Mouse (Mus musculus): ENCODE results near the gene Gpat2.

The Gpat2 gene

GRCm38 (mm10) chr2:127424977-127425376, at the start of gene Gpat2:
TSS of gene Gpat2 (plus strand) at chr2:127425199.
- DNase-seq (ENCODE audit: low spot score in 2 of 2), result no peak

- DNase-seq (ENCODE audit: low spot score in 2 of 2), result no peak
Observed at GRCm38 (mm10) chr2:127375759-127376341, 49.1 kb upstream of the Gpat2 start.

- DNase-seq (ENCODE audit: low spot score in 2 of 2), result no peak
Observed at GRCm38 (mm10) chr2:127376423-127377051, 48.5 kb upstream of the Gpat2 start.

- no peak for DNase-seq (ENCODE audit: low spot score in 2 of 2)
Observed at GRCm38 (mm10) chr2:127377942-127378610, 46.9 kb upstream of the Gpat2 start.

GRCm38 (mm10) chr2:127378611-127378990, 46.4 kb upstream of the Gpat2 start:
- no peak for DNase-seq (ENCODE audit: low spot score in 2 of 2)

GRCm38 (mm10) chr2:127379250-127379649, 45.7 kb upstream of the Gpat2 start:
- no peak for DNase-seq (ENCODE audit: low spot score in 2 of 2)

GRCm38 (mm10) chr2:127383881-127384280, 41.1 kb upstream of the Gpat2 start:
- no peak for DNase-seq (ENCODE audit: low spot score in 2 of 2)

- no peak for DNase-seq (ENCODE audit: low spot score in 2 of 2)
Observed at GRCm38 (mm10) chr2:127387521-127387920, 37.5 kb upstream of the Gpat2 start.

- no peak for DNase-seq (ENCODE audit: low spot score in 2 of 2)
Observed at GRCm38 (mm10) chr2:127390352-127390751, 34.6 kb upstream of the Gpat2 start.

GRCm38 (mm10) chr2:127390846-127391245, 34.2 kb upstream of the Gpat2 start:
- no peak for DNase-seq (ENCODE audit: low spot score in 2 of 2)

- DNase-seq (ENCODE audit: low spot score in 2 of 2), result no peak
Observed at GRCm38 (mm10) chr2:127391323-127391722, 33.7 kb upstream of the Gpat2 start.

GRCm38 (mm10) chr2:127394606-127395161, 30.3 kb upstream of the Gpat2 start:
- DNase-seq (ENCODE audit: low spot score in 2 of 2), result no peak

GRCm38 (mm10) chr2:127398738-127399137, 26.3 kb upstream of the Gpat2 start:
- DNase-seq (ENCODE audit: low spot score in 2 of 2), result no peak

- DNase-seq (ENCODE audit: low spot score in 2 of 2), result no peak
Observed at GRCm38 (mm10) chr2:127411126-127411525, 13.9 kb upstream of the Gpat2 start.

- no peak for DNase-seq (ENCODE audit: low spot score in 2 of 2)
Observed at GRCm38 (mm10) chr2:127415806-127416205, 9.2 kb upstream of the Gpat2 start.

GRCm38 (mm10) chr2:127416706-127417105, 8.3 kb upstream of the Gpat2 start:
- no peak for DNase-seq (ENCODE audit: low spot score in 2 of 2)

GRCm38 (mm10) chr2:127418266-127418970, 6.6 kb upstream of the Gpat2 start:
- no peak for DNase-seq (ENCODE audit: low spot score in 2 of 2)

GRCm38 (mm10) chr2:127430238-127430637, 5.2 kb downstream of the Gpat2 start:
- DNase-seq (ENCODE audit: low spot score in 2 of 2), result peak in 1 of 2 experiments; percentile 60

GRCm38 (mm10) chr2:127433487-127434295, 8.7 kb downstream of the Gpat2 start:
- no peak for DNase-seq (ENCODE audit: low spot score in 2 of 2)

- DNase-seq (ENCODE audit: low spot score in 2 of 2), result no peak
Observed at GRCm38 (mm10) chr2:127435135-127435534, 10.1 kb downstream of the Gpat2 start.

GRCm38 (mm10) chr2:127435554-127435953, 10.6 kb downstream of the Gpat2 start:
- DNase-seq (ENCODE audit: low spot score in 2 of 2), result no peak

Data from frontal cortex, postnatal 36 days (tissue).